Mouse (Mus musculus) c-Kit-negative CD71-positive TER-119-positive erythroid progenitor cells, embryonic 14.5 days (primary cell): ENCODE results near the gene G530012D18Rik.
"Not testable (repeated sequence)": the region's sequence is repeated elsewhere in the genome, so short reads cannot be mapped to it uniquely, and the experiment has no call there.

Experiments
- DNase-seq: peaks from one replicate; pipeline ENCODE4 v3.0.0-alpha.2; 2013; ENCODE audit warnings: low read depth, low spot score

The G530012D18Rik gene

GRCm38 (mm10) chr1:85615819-85616218 lies 40.3 kb downstream of the G530012D18Rik start:
- not testable (repeated sequence) for DNase-seq

- DNase-seq: not testable (repeated sequence)
These were observed 41.7 kb downstream of the G530012D18Rik start for GRCm38 (mm10) chr1:85617161-85617560.

- not testable (repeated sequence) for DNase-seq
These were observed 43.2 kb downstream of the G530012D18Rik start for GRCm38 (mm10) chr1:85618689-85619088.
